Mouse (Mus musculus) layer of hippocampus, adult 8-10 months (tissue): ENCODE measurements at regions not wholly inside any gene's neighbourhood (a gene's known extent, or its start where the extent isn't known, plus 50 kb on each side); places are given as distances from the start of the nearest gene placed in this dataset.

ENCODE experiments used
- DNase-seq, 2 experiments: peaks; one replicate each; pipeline ENCODE4 v3.0.0; 2022; ENCODE audit warnings: low spot score in 2 of 2

DNA sequence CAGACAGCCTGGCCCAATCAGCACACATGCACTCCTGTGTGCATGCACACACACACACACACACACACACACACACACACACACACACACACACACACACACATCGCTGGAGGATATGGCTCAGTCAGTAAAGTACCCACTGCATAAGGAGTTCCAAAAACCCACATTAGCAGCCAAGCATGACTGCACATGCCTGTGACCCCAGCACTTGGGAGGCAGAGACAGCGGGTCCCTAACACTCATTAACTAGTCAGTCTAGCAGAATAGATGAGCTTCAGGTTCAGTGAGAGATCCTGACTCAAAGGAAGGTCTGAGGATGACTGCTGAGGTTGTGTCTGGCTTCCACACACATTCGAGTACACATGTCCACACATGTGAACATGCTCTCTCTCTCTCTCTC lies 65.4 kb upstream of the Thy1 start:
- DNase-seq: no peak

DNA sequence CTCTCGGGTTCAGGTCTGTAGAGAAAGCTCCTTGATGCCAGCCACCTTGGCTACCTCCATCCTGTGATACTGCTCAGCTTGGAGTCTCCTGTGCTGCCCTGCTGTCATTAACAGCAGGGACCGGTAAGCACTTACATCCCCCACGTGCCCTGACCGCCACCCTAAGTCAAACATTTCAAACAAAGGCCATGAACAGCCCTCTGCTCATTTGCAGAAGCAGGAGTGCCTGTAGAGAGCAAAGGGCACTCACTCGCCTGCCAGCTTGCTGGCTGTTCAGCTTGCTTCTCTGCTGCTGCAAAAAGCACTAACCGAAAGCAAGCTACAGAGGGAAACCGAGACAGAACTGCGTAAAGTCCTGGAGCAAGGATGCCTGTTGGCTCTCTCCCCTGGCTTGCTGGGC lies 61.8 kb upstream of the Thy1 start:
- no peak for DNase-seq

DNA sequence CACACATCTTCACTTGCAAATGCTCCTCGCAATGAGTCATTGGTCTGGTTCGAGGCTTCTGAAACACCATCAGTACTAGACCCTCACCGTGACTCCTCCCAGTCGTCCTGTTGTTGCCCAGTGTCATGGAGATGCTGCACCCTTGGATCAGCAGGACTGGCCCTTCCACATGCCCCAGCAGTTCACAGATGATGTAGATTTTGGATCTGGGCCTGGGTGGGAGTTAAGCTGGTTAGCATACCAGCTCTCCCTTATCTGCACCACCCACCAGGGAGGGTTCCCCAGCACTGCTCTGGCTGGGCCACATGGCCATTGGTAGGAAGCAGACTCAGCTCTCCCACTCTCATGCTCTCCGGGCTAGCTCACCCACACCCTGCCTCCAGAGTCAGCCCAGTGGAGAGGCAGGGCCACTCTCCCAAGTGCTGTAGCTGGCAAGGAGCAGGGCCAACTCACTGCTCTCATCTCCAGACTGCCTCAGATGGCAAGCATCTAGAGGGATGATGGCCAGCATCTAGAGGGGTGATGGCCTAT lies 60.8 kb upstream of the Thy1 start:
- DNase-seq: no peak

DNA sequence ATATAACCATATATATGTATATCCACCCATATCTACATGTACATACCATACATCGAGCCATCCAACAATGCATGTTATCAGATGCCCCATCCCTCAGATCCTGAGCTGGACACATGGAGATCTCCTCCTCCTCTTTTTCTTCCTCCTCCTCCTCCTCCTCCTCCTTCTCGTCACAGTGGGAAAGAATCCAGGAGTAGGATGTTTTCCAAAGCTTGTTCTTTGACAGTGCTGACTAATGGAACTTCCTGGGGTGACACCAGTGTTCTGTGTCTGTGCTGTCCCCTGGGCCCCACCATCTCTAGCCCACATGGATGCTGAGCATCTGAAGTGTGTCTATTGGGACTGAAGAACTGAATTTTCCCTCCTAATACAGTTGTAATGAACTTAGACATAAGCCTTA lies 60.0 kb upstream of the Thy1 start:
- no peak for DNase-seq

DNA sequence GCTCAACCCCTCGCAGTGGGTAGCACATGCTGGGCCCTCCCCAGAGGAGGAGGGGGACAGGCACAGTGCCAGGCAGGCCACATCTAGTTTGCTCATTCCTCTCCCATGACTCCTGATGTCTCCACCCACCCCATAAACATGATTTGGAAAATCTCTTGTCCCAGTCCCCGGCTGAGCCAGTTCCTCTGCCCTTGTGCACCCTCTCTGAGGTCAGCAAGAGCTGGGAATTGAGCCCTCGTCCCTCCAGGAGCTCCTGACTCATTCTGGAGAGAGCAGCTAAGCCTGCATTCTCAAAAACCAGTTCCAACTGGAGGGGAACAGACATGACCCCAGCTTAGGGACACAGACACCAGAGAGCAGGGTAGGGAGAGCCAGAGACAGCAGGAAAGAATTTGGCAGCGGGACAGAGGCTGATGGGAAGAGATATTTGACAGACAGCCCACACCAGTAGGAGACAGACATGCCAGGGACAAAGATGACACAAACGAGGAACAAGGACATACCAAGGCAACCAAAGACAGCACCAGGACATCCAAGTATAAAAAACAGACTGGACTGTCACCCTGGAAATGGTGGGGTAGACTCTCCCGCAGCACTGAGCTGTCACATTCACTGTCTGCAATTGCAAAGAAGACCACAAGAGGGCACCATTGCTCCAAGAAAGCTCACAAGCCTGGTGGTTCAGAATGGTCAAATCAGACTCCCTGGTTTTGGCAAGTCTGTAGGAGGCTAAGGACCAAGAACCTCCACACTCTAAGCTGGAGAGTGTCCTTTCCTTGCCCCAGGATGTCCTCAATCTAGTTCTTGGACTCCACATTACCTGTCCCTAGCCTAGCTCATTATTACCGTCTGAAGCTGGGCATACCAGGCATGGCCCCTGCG lies 58.8 kb upstream of the Thy1 start:
- DNase-seq: peak; percentile 82 to 94

DNA sequence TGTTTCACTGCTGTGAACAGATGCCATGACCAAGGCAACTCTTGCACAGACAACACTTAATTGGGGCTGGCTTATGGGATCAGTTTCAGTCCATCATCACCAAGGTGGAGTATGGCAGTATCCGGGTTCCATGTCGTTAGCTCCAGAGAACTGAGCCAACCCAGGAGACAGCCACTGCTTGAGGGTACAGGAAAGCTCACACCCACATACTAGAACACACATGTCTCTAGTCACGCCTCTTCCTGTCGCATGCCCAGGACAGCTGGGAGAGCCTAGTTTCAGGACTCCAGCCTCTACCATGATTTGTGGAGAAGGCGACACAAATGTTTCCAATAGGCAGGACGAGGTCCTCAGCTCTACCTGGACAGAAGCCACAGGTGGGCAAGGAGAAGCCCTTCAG lies 55.2 kb upstream of the Thy1 start:
- no peak for DNase-seq

DNA sequence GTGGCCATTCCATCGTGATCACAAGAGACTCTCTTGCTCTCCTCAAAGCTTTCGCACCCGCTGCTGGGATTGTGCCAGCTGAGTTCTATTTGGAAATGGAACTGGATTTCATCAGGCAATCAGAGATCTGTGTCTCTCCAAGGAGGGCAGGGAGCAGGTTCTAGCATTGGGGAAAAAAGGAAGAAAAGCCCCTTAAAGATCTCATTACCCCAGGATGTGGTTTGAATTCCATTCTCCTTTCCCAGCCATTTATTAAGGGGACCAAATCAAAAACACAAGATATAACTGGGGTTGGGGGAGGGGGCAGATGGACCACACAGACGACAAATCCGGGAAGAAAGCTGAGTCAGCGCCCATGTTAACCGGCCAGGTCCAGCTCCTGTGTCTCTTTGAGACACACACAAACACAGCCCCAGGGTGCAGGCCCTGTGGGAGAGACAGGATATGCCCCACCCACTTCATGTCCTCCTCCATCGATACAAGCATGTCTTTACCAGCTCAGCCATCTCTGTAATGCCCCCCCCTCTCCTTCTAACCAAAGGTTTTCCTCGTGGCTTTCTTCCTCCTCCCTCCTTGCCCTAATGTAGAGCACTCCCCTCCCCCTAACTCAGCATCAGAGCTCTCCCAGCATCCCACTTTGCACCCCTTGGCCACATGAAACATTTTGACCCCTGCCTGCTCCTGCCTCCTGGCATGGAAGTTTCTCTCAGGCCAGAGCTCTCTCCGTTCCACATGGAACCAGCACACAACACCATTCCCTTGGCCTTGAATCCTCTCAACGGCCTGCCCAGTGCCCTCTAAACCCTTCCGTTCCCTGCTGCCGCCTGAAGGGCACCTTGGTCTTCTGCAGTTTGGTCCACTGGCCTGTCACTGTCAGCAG lies 54.0 kb upstream of the Thy1 start:
- DNase-seq: no peak

DNA sequence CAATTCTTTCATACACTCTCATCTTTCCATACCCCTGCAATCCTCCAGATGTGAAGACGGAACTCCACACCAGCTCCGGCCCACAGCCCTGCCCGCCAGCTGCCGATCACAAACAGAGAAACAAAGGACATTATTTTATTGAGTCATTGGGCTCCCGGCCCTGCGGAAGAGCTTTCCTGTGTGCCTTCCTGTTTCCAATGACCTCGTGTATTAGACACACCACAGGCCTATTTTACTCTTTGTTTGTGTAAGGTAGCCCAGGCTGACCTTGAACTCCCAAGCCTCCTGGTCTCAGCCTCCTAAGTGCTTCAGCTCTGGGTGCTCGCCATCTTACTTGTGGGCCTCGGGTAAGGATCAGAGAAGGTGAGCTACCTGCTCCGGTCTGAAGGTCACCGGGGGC lies 53.1 kb upstream of the Thy1 start:
- no peak for DNase-seq

DNA sequence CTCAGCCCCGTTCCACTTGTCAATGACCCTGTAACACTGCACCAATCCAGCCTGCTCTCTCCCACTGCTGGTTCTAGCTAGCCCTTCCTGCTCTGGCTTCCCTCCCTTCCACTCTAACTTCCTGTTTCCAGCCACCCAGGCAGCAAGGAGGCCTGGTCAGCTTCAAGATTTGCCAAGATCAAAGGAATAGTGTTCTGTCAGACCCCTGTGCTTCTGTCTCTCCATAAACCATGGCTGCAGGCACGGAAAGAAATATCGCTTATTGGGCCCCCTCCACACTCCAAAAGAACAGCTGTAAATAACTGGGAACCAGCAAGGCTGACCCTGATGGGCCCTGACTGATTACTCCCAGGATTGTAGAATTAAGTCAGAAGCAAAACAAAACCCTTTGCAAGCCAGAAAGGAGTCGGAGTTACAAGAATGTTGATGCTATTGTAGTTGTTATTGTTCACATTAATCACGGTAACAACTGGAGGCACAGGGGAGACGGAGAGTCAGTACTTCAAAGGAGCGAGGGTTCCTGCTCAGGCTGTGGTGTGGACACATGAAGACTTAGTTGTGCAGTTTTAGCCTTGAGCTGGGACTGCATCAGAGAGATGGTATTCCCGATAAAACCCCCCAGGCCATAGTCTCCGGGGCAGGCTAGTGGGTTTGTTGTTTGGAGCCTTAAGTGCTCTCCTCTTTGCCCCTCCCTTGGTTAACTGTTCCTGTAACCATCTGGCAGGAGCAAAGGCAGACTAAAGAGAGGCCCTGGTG lies 49.8 kb upstream of the Thy1 start:
- no peak for DNase-seq
